Mouse (Mus musculus) liver, postnatal 0 days (tissue): ENCODE results near the gene Vsig10.

ENCODE experiments used
- CTCF ChIP-seq: sonication (generic); IDR thresholded peaks from 2 replicates; pipeline ENCODE4 v1.5.1; 2016; ENCODE audit warnings: antibody characterized with exemption, low read depth
- EP300 ChIP-seq: IDR thresholded peaks from 2 replicates; pipeline ENCODE4 v1.6.1; 2016; ENCODE audit warnings: antibody characterized with exemption, low read depth, mild to moderate bottlenecking

DNA sequence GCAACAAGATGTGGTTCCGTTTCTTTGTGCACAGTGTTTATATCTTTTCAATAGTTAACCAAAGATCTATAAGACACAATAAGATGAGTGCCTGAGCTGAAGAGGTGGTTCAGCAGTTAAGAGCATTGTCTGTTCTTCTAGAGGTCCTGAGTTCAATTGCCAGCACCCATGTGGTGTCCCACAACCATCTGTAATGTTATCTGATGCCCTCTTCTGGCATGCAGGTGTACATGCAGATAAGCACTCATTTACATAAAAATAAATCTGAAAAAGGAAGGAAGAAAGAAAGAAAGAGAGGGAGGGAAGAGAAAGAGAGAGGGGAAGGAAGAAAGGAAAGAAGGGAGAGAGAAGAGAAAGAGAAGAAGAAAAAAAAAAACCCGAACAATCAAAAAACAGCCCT lies 12.1 kb upstream of the Vsig10 start:
- TF ChIP-seq EP300, result no peak
- TF ChIP-seq CTCF, result 0 out of 2 replicates have a peak, but pooled peaks have one; percentile 7
